ENCODE assay signal across 16 mouse cellular contexts in the genomic region with DNA sequence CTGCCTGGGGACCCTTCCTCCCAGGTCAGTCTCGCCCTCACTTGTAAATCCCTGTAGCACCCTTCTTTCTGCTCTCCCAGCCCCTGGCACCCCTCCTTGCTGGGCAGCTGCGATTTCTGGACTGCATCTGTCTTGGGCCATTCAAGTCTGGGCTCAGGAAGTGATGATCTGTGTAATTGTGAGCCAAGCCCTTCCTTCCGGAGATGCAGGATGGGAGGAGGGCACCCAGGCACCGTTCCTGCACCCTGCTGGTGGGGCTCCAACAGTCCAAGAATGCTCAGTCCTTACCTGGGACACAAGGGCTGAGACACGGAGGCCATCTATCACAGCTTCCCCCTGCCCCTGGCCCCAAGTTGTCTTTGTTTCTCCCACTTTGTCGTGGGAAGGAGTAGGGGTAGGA. TPM values are rescaled to one million over a fixed set of nuclear protein-coding genes. Genes with fewer than 3 reads are reported as not detected.
DNase-seq lines count a peak whose midpoint lies in the region; ATAC-seq and TF ChIP-seq lines count a peak whose summit lies in the region.
"Had no signal": no experiment of that assay in that cellular context is flagged by ENCODE, and none has a peak within 500 bp of the region (broad histone marks: within the 10 kb centered on the region; RNA-seq: fewer than 3 reads in every experiment).

No protein-coding gene starts in this region.

- peaks cover 22% of the 10 kb centered on the region in 2 experiments for H3K4me1 ChIP-seq in heart, embryonic 14.5 days (ENCODE audit: control insufficient read depth in 2 of 2, insufficient read depth in 2 of 2, low read length in 2 of 2)
- peaks cover 4% of the 10 kb centered on the region for H3K4me1 ChIP-seq in bone marrow, adult 2 months (ENCODE audit: control insufficient read depth, insufficient read depth, low read length)
- H3K4me1 ChIP-seq in hindbrain, embryonic 16.5 days (ENCODE audit: control insufficient read depth, insufficient read depth, low read depth, low read length), result peaks cover 9% of the 10 kb centered on the region; the same call in 1 of the 2 replicates

- no peak overlapping the region for H3K4me3 ChIP-seq in heart, embryonic 14.5 days (ENCODE audit: control insufficient read depth in 1 of 2, insufficient read depth in 1 of 2, low read depth in 1 of 2, low read length in 2 of 2)
- H3K4me3 ChIP-seq in bone marrow, adult 2 months (replicated peaks; ENCODE audit: control insufficient read depth, low read depth, low read length), result no peak overlapping the region
- H3K4me3 ChIP-seq in hindbrain, embryonic 16.5 days (ENCODE audit: low read length), result no peak overlapping the region
- H3K4me3 ChIP-seq: embryonic facial prominence, embryonic 13.5 days; forebrain, embryonic 12.5 days; heart, adult 2 months had no signal

- no peaks in the 10 kb centered on the region for H3K36me3 ChIP-seq in heart, embryonic 14.5 days (ENCODE audit: control insufficient read depth, insufficient read depth, low read length)
- H3K36me3 ChIP-seq in hindbrain, embryonic 16.5 days (ENCODE audit: control insufficient read depth, insufficient read depth, low read length), result no peaks in the 10 kb centered on the region
- H3K36me3 ChIP-seq: embryonic facial prominence, embryonic 13.5 days; forebrain, embryonic 12.5 days had no signal

- H3K27me3 ChIP-seq in heart, embryonic 14.5 days (ENCODE audit: control insufficient read depth, insufficient read depth, low read length), result peaks cover 8% of the 10 kb centered on the region; the same call in 1 of the 2 replicates
- H3K27me3 ChIP-seq in hindbrain, embryonic 16.5 days (replicated peaks; ENCODE audit: control insufficient read depth, insufficient read depth, low read length), result peaks cover 29% of the 10 kb centered on the region

- WGBS in heart, embryonic 14.5 days, result 67% methylated on average over 6 of the region's 6 CpGs
- 62% methylated on average over 6 of the region's 6 CpGs for WGBS in bone marrow, adult 2 months
- 76% methylated on average over 6 of the region's 6 CpGs for WGBS in hindbrain, embryonic 16.5 days

- no peak overlapping the region for H3K27ac ChIP-seq in heart, embryonic 14.5 days (replicated peaks in 1 of 2; ENCODE audit: control insufficient read depth in 1 of 2, insufficient read depth in 1 of 2, low read depth in 2 of 2, low read length in 2 of 2)
- H3K27ac ChIP-seq in bone marrow, adult 2 months (ENCODE audit: control insufficient read depth, insufficient read depth, low read depth, low read length, poor library complexity), result peak overlapping the region; percentile 16; the same call in 1 of the 2 replicates
- no peak overlapping the region for H3K27ac ChIP-seq in hindbrain, embryonic 16.5 days (ENCODE audit: low read depth, low read length)
- H3K27ac ChIP-seq: embryonic facial prominence, embryonic 13.5 days; forebrain, embryonic 12.5 days; heart, adult 2 months had no signal

- H3K9ac ChIP-seq in heart, embryonic 14.5 days (ENCODE audit: low read length), result no peak overlapping the region
- H3K9ac ChIP-seq in hindbrain, embryonic 16.5 days (ENCODE audit: low read depth, low read length), result no peak overlapping the region
- H3K9ac ChIP-seq: embryonic facial prominence, embryonic 13.5 days; forebrain, embryonic 12.5 days had no signal

- ATAC-seq in heart, embryonic 14.5 days (ENCODE audit: insufficient number of reproducible peaks, insufficient read depth, low FRiP score, low read depth), result no peak
- no peak for ATAC-seq in hindbrain, embryonic 16.5 days

- H3K4me2 ChIP-seq in heart, embryonic 14.5 days (ENCODE audit: low read length), result 0 out of 2 replicates have a peak overlapping the region, but pooled peaks have one; percentile 97
- H3K4me2 ChIP-seq in hindbrain, embryonic 16.5 days (ENCODE audit: low read length), result no peak overlapping the region
- H3K4me2 ChIP-seq: embryonic facial prominence, embryonic 13.5 days; forebrain, embryonic 12.5 days had no signal

- DNase-seq in adrenal gland, adult (ENCODE audit: inconsistent age in 2 of 2, low spot score in 1 of 2), result peak; percentile 37 to 50
- no peak for DNase-seq in adrenal gland, postnatal 14 days
- no peak for DNase-seq in heart, adult 8-10 months (ENCODE audit: low spot score)
- DNase-seq in gastrocnemius, postnatal 25 days, result peak; percentile 47
- no peak for DNase-seq in frontal cortex, postnatal 14 days (ENCODE audit: low spot score in 2 of 2)
- DNase-seq: adrenal gland, adult 2 months; retina, postnatal 1 day; thymus, adult 18-20 months had no signal

- H3K9me3 ChIP-seq in heart, embryonic 14.5 days (ENCODE audit: control insufficient read depth, low read length), result no peaks in the 10 kb centered on the region
- H3K9me3 ChIP-seq in hindbrain, embryonic 16.5 days (ENCODE audit: control insufficient read depth, low read length), result no peaks in the 10 kb centered on the region
- H3K9me3 ChIP-seq: embryonic facial prominence, embryonic 13.5 days; forebrain, embryonic 12.5 days had no signal

- no peak for TF ChIP-seq CTCF in bone marrow, adult 2 months (IDR thresholded peaks at IDR 0.05; ENCODE audit: control insufficient read depth, insufficient read depth, low read length)

- no peak for TF ChIP-seq POLR2A in bone marrow, adult 2 months (IDR thresholded peaks at IDR 0.05; ENCODE audit: borderline replicate concordance, control insufficient read depth, low read depth, low read length)

RNA-seq across cellular contexts. Expression of a gene that starts 3.7 kb away (rescaled TPM):
- total RNA-seq in adrenal gland, postnatal 14 days (2021), result 3.8 and 5.1 TPM in 2 replicates
- 4.2 and 7.5 TPM in 2 replicates for polyA plus RNA-seq in heart, embryonic 14.5 days (2014; fragmentation: Nextera tagmentation; extraction: Ambion mirVana)
- 1 to 10 TPM; 2.4 to 4.7 (median 3.4) TPM for total RNA-seq in heart, adult 8-10 months (2022)
- polyA plus RNA-seq in bone marrow, adult 2 months (2011; ENCODE audit: insufficient read depth, insufficient read length, low replicate concordance, missing spikeins), result 1.6 and 6.2 TPM in 2 replicates
- 1 to 10 TPM; 3.3 to 4.2 TPM for total RNA-seq in gastrocnemius, postnatal 25 days (2021)
- polyA plus RNA-seq in hindbrain, embryonic 16.5 days (2015; fragmentation: Nextera tagmentation; extraction: Ambion mirVana), result 13.3 and 14.9 TPM in 2 replicates
- total RNA-seq: megakaryocyte progenitor cell, adult 5-6 weeks had no signal

RNA-seq across cellular contexts. Expression of a gene that starts 12.6 kb away (rescaled TPM):
- 1.4 TPM in 1 of 2 replicates, not detected in the other for total RNA-seq in adrenal gland, postnatal 14 days (2021)
- not detected in 2 replicates for polyA plus RNA-seq in heart, embryonic 14.5 days (2014; fragmentation: Nextera tagmentation; extraction: Ambion mirVana)
- 10 to 100 TPM in 1 of 4 experiments, 1 to 10 TPM in 2, under 1 TPM in 1; 0.63 to 14.1 (median 6.3) TPM for total RNA-seq in heart, adult 8-10 months (2022)
- not detected in 2 replicates for polyA plus RNA-seq in bone marrow, adult 2 months (2011; ENCODE audit: insufficient read depth, insufficient read length, low replicate concordance, missing spikeins)
- 1 to 10 TPM; 4.0 to 5.6 TPM for total RNA-seq in gastrocnemius, postnatal 25 days (2021)
- 6.4 TPM in 1 of 2 replicates, not detected in the other for polyA plus RNA-seq in hindbrain, embryonic 16.5 days (2015; fragmentation: Nextera tagmentation; extraction: Ambion mirVana)
- polyA plus RNA-seq: adrenal gland, adult 2 months; embryonic facial prominence, embryonic 13.5 days; heart, adult 2 months; intestine, embryonic 14.5 days had no signal

RNA-seq across cellular contexts. Expression of a gene that starts 18.0 kb away (rescaled TPM):
- total RNA-seq in adrenal gland, postnatal 14 days (2021), result 678 and 680 TPM in 2 replicates
- 516 and 537 TPM in 2 replicates for polyA plus RNA-seq in heart, embryonic 14.5 days (2014; fragmentation: Nextera tagmentation; extraction: Ambion mirVana)
- total RNA-seq in heart, adult 8-10 months (2022), result 1,000 to 10,000 TPM; 1,038 to 1,126 (median 1,089) TPM
- 137 and 308 TPM in 2 replicates for polyA plus RNA-seq in bone marrow, adult 2 months (2011; ENCODE audit: insufficient read depth, insufficient read length, low replicate concordance, missing spikeins)
- 100 to 1,000 TPM; 317 to 434 TPM for total RNA-seq in gastrocnemius, postnatal 25 days (2021)
- polyA plus RNA-seq in hindbrain, embryonic 16.5 days (2015; fragmentation: Nextera tagmentation; extraction: Ambion mirVana), result 356 and 378 TPM in 2 replicates

Comparison
In these comparisons a context has a peak if more than half of its experiments do, and no peak if none do; other contexts are left out.
1. DNase-seq: peak in adrenal gland, adult (2 of 2) and gastrocnemius, postnatal 25 days (single experiment); none in adrenal gland, postnatal 14 days (single experiment), heart, adult 8-10 months (single experiment) and frontal cortex, postnatal 14 days (0 of 2).